Mouse (Mus musculus): ENCODE measurements around the gene Frmd4a. TPM values are rescaled to one million over a fixed set of nuclear protein-coding genes. Genes with fewer than 3 reads are reported as not detected.
A peak's percentile ranks its signal among the peaks of the same experiment; 100 is the strongest.

Frmd4a gene
- total RNA-seq, 1 experiment from 2014 or later, result 3.1 TPM

DNA sequence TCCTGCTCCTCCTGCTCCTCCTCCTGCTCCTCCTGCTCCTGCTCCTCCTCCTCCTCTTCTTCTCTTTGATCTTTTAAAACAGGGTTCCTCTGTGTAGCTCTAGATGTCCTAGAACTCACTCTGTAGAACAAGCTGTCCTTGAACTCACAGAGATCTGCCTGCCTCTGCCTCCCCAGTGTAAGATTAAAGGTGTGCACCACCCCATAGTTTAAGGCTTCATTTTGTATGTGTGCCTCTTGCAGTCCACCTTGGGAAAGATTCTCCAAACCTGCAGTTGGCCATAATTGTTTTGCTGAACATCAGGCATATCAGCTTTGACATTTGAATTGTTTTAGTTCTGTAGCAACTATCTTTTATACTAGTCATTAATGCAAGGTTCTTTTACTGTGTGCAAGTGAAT is 501.0 kb downstream of the Frmd4a start:
- no peak for ATAC-seq (ENCODE audit: extremely low read depth, insufficient number of reproducible peaks, low FRiP score, poor library complexity, severe bottlenecking)

DNA sequence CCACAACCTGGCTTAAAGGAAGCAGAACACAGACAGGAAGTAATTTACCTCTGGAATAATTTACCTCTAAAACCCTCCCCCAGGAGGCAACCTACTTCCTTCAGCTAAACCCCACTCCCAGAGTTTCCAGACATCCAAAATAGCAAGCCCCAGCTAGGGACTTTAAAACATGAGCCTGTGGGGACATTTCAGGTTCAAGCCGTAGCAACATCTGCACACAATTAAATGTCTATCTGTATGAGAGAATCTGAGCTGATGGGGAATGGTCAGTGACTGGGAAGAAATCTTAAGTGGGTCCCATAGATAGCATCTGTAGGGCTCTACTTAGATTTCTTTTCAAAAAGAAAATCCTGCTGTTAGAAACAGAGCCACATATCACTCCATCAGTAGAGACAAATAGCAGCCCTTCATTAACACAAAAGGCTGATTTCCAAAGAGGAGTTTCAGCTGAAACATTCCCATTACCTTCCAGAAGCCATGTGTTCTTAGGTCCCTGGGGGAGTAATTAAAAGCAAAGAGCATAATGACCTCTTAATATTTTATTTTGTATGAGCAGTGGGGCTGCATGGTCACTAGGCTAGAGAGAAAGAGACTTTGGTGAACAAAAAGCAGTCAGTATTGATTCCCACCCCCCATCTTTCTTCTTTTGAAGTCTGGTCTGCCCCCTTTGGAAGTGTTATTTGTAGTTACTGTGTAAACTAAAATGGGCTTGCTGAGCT is 505.4 kb downstream of the Frmd4a start:
- no peak for ATAC-seq (ENCODE audit: extremely low read depth, insufficient number of reproducible peaks, low FRiP score, poor library complexity, severe bottlenecking)

- ATAC-seq (ENCODE audit: extremely low read depth, insufficient number of reproducible peaks, low FRiP score, poor library complexity, severe bottlenecking), result no peak
These were observed 509.6 kb downstream of the Frmd4a start for GRCm38 (mm10) chr2:4527094-4527493.

DNA sequence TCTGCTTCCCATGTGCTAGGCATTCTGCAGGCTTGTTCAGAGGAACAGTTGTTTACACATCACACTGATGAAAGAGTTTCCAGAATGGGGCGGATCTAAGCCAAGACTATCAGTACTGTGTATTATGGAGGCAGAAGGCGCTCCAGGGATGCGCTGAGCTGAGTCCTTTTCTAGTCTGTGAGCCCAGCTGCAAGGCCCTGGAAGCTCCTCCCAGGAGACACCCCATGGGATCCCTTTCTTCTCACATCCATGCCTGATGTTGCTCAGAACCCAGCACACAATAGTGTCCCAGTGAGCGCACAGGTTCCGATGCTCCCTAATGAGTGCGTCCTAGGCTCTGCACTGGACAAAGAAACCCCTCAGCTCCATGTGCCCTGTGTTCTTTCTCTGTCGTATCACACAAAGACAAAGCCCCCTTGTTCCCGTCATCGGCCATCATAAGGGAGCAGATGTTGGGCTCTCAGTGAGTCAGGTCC is 511.8 kb downstream of the Frmd4a start:
- ATAC-seq (ENCODE audit: extremely low read depth, insufficient number of reproducible peaks, low FRiP score, poor library complexity, severe bottlenecking), result no peak

DNA sequence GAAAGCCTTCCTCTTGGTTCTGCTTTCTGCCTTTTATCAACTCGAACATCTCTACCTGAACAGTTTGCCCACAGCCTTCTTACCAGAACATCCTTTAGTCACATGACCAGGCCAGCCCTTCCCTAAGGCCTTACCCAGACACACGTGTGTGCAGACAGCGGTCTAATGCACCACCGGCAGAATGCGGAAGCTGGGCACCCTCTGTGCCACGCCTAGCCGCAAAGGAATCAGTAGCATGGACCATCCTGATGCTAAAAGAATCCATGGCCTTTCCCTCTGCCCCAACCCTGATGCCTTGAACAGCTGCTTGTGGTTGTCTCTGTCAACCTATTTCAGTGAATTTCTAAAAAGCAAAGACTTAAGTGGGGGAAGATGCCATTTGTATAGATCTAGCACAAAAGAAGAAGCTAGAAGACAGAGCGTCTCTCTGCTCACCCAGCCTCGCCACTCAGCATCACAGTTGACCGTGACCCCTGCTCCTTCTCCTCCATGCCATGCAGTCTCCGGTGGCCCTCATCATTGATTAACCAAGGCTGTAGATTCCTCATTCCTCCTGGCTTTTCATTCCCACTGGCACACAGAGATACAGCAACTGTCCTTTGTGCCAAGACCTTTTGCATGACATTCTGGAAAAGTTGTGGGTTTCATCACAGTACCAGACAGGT is 514.1 kb downstream of the Frmd4a start:
- ATAC-seq (ENCODE audit: extremely low read depth, insufficient number of reproducible peaks, low FRiP score, poor library complexity, severe bottlenecking), result peak; percentile 39; the same call in 1 of the 2 replicates

GRCm38 (mm10) chr2:4532198-4532568 is 514.7 kb downstream of the Frmd4a start:
- no peak for ATAC-seq (ENCODE audit: extremely low read depth, insufficient number of reproducible peaks, low FRiP score, poor library complexity, severe bottlenecking)

DNA sequence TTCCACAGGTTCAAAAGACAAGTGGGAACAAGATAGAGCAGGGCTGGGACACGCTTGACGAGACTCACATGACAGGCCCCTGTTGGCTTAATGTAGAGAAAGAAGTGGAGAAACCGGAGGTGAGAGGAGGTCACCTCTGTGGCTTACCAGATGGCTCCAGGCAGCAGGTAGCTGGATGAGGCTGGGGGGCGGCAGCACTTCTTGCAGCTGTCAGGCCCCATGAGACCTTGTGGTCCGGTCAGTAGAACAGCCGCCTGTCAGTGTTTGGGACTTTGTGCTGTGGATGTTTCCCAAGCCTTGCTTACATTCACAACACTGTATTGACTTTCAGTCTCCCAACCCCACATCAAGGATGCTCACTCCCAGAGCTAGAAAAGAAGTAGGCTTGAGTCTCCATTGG is 515.4 kb downstream of the Frmd4a start:
- no peak for ATAC-seq (ENCODE audit: extremely low read depth, insufficient number of reproducible peaks, low FRiP score, poor library complexity, severe bottlenecking)

GRCm38 (mm10) chr2:4535187-4535864 is 517.8 kb downstream of the Frmd4a start:
- ATAC-seq (ENCODE audit: extremely low read depth, insufficient number of reproducible peaks, low FRiP score, poor library complexity, severe bottlenecking), result no peak

DNA sequence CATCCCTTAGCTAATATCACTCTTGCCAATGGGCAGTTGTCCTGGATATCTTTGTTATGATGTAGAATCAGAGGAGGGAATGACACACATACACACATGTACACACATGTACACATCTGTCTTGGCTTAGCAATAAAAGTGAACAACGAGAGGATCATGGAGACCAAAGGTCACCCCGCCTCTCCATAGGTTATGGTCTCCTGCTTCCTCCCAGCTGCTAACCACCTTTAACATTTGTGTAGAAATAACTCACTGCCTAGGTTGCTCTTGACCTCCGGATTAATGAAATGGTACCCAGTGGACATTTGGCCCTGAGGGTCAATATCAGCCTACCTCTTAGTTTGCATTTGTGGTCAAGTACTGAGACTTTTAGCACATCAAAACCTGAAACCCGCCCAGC is 523.8 kb downstream of the Frmd4a start:
- no peak for ATAC-seq (ENCODE audit: extremely low read depth, insufficient number of reproducible peaks, low FRiP score, poor library complexity, severe bottlenecking)

- ATAC-seq (ENCODE audit: extremely low read depth, insufficient number of reproducible peaks, low FRiP score, poor library complexity, severe bottlenecking), result no peak
These were observed 524.5 kb downstream of the Frmd4a start for GRCm38 (mm10) chr2:4541844-4542628.

- ATAC-seq (ENCODE audit: extremely low read depth, insufficient number of reproducible peaks, low FRiP score, poor library complexity, severe bottlenecking), result no peak
These were observed 525.3 kb downstream of the Frmd4a start for GRCm38 (mm10) chr2:4542629-4543416.

- no peak for ATAC-seq (ENCODE audit: extremely low read depth, insufficient number of reproducible peaks, low FRiP score, poor library complexity, severe bottlenecking)
These were observed 525.9 kb downstream of the Frmd4a start for GRCm38 (mm10) chr2:4543417-4543775.

GRCm38 (mm10) chr2:4544360-4544759 is 526.8 kb downstream of the Frmd4a start:
- ATAC-seq (ENCODE audit: extremely low read depth, insufficient number of reproducible peaks, low FRiP score, poor library complexity, severe bottlenecking), result no peak

DNA sequence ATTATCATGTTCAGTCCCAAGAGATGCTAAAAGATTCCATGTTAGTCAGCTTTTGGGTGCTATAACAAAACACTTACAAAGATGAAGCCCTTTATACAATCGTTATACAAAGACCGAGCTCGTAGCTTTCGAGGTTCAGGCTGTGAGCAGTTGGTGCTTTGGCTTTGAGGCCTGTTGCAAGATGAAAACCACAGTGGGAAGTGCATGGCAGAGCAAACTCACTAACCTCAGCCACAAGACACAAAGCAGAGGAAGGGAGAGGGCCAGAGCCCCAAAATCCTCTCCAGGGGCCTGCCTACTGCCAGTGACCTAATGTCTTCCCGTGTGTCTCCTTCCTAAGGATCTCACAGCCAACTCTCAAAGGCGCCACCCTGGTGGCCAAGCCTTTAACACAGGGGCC is 527.7 kb downstream of the Frmd4a start:
- ATAC-seq (ENCODE audit: extremely low read depth, insufficient number of reproducible peaks, low FRiP score, poor library complexity, severe bottlenecking), result no peak

DNA sequence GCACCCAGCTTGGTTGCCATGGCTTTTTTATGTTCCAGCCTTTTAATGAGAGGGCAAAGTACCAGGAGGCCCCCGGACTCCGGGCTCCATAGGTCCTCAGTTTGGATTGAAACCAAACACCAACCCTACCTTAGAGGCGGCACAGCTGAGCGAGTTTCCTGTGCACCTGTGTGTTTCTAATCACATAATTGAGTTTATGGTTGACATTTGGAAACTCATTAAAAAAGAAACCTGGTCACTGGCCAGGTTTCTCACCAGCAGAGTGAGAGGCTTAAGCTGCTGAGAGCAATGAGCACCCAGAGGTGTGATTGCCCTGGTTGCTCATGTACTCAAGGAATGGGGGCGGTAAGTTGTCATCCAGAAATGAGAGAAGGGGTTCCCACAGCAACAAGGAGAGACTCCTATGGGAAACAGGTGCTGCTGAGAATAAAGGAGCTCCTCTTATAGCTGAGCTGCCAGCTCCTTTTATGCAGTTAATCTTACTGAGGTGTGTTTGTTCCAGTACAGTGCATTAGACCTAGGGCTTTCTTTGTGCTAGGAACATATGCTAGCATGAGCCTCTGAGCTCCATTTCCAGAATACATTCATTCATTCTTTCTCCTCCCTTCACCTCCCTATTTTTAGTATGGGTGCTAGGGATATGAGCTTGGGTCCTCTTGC is 529.6 kb downstream of the Frmd4a start:
- ATAC-seq (ENCODE audit: extremely low read depth, insufficient number of reproducible peaks, low FRiP score, poor library complexity, severe bottlenecking), result no peak

GRCm38 (mm10) chr2:4549271-4549670 is 531.8 kb downstream of the Frmd4a start:
- no peak for ATAC-seq (ENCODE audit: extremely low read depth, insufficient number of reproducible peaks, low FRiP score, poor library complexity, severe bottlenecking)

- no peak for ATAC-seq (ENCODE audit: extremely low read depth, insufficient number of reproducible peaks, low FRiP score, poor library complexity, severe bottlenecking)
These were observed 532.7 kb downstream of the Frmd4a start for GRCm38 (mm10) chr2:4550017-4550763.
